Comparison of ENCODE assay signal across 8 mouse cellular contexts in genomic region chr2:170354963-170355367, GRCm38 (mm10).
DNase-seq lines count a peak whose midpoint lies in the region; ATAC-seq and TF ChIP-seq lines count a peak whose summit lies in the region.

No protein-coding gene starts in this region.

- peak overlapping the region; percentile 47 for H3K4me2 ChIP-seq in hindbrain, embryonic 12.5 days (replicated peaks)
- peak overlapping the region; percentile 46 for H3K4me2 ChIP-seq in lung, embryonic 16.5 days (ENCODE audit: low read depth, low read length)

- no peak overlapping the region for H3K9ac ChIP-seq in hindbrain, embryonic 12.5 days
- no peak overlapping the region for H3K9ac ChIP-seq in lung, embryonic 16.5 days (ENCODE audit: low read length)

- peak overlapping the region; percentile 52 for H3K4me3 ChIP-seq in cerebellum, adult 2 months (replicated peaks; ENCODE audit: insufficient read depth, low read depth, low read length)
- no peak overlapping the region for H3K4me3 ChIP-seq in hindbrain, embryonic 12.5 days
- no peak overlapping the region for H3K4me3 ChIP-seq in lung, embryonic 16.5 days (ENCODE audit: low read length)

- no peaks in the 10 kb centered on the region for H3K36me3 ChIP-seq in hindbrain, embryonic 12.5 days
- no peaks in the 10 kb centered on the region for H3K36me3 ChIP-seq in lung, embryonic 16.5 days (ENCODE audit: control insufficient read depth, insufficient read depth, low read length)

- no peak for TF ChIP-seq POLR2A in cerebellum, adult 2 months (IDR thresholded peaks at IDR 0.05; ENCODE audit: borderline replicate concordance, insufficient read depth, low read length)

- H3K9me3 ChIP-seq in hindbrain, embryonic 12.5 days (replicated peaks) = no peaks in the 10 kb centered on the region
- H3K9me3 ChIP-seq in lung, embryonic 16.5 days (ENCODE audit: control insufficient read depth, low read length) = peaks cover 5% of the 10 kb centered on the region; the same call in 1 of the 2 replicates

- no peaks in the 10 kb centered on the region for H3K27me3 ChIP-seq in cerebellum, adult 2 months (ENCODE audit: control insufficient read depth, insufficient read depth, low read length)
- H3K27me3 ChIP-seq in hindbrain, embryonic 12.5 days = peaks cover 2% of the 10 kb centered on the region; the same call in 1 of the 2 replicates
- H3K27me3 ChIP-seq in lung, embryonic 16.5 days (ENCODE audit: control insufficient read depth, insufficient read depth, low read depth, low read length) = peaks cover 4% of the 10 kb centered on the region; the same call in 1 of the 2 replicates

- H3K4me1 ChIP-seq in cerebellum, adult 2 months (ENCODE audit: control insufficient read depth, insufficient read depth, low read length) = no peaks in the 10 kb centered on the region
- H3K4me1 ChIP-seq in hindbrain, embryonic 12.5 days = peaks cover 5% of the 10 kb centered on the region; the same call in 1 of the 2 replicates
- H3K4me1 ChIP-seq in lung, embryonic 16.5 days (replicated peaks; ENCODE audit: control insufficient read depth, insufficient read depth, low read length) = peaks cover 4% of the 10 kb centered on the region; the same call in 1 of the 2 replicates

- no peak overlapping the region for H3K27ac ChIP-seq in cerebellum, adult 2 months (ENCODE audit: insufficient read depth, low read length)
- no peak overlapping the region for H3K27ac ChIP-seq in hindbrain, embryonic 12.5 days
- no peak overlapping the region for H3K27ac ChIP-seq in lung, embryonic 16.5 days (ENCODE audit: low read length)

- WGBS in cerebellum, adult 2 months = 7% methylated on average over 10 of the region's 10 CpGs
- 18% methylated on average over 10 of the region's 10 CpGs for WGBS in hindbrain, embryonic 12.5 days
- 10% methylated on average over 10 of the region's 10 CpGs for WGBS in lung, embryonic 16.5 days

- peak; percentile 93 for ATAC-seq in frontal cortex, adult (ENCODE audit: low TSS enrichment)
- peak; percentile 40; the same call in 1 of the 2 replicates for ATAC-seq in hindbrain, embryonic 12.5 days (ENCODE audit: low FRiP score)
- ATAC-seq in lung, embryonic 16.5 days (ENCODE audit: low read depth) = peak; percentile 57; the same call in 1 of the 2 replicates

- DNase-seq in MN1 (ENCODE audit: low spot score) = peak; percentile 87
- peak; percentile 69 for DNase-seq in cerebellum, adult 2 months
- DNase-seq in layer of hippocampus, adult 9-11 months = peak; percentile 70
- DNase-seq in ovary, postnatal 14 days (ENCODE audit: low spot score) = peak; percentile 76
- DNase-seq in urinary bladder, postnatal 36 days (ENCODE audit: low spot score in 2 of 2) = peak; percentile 65 to 78

- TF ChIP-seq CTCF in cerebellum, adult 2 months (IDR thresholded peaks at IDR 0.05; ENCODE audit: borderline replicate concordance, insufficient read depth, low read depth, low read length) = peak; percentile 76

Comparison
In these comparisons a context has a peak if more than half of its experiments do, and no peak if none do; other contexts are left out.
1. ATAC-seq: peak in every context shown above with its lines; median percentile 93 in frontal cortex, adult; 57 in lung, embryonic 16.5 days; 40 in hindbrain, embryonic 12.5 days.